Mouse (Mus musculus) layer of hippocampus, adult 6 months (tissue): ENCODE data around the gene Slc16a11. TPM values are rescaled to one million over a fixed set of nuclear protein-coding genes. Genes with fewer than 3 reads are reported as not detected.

Experiments used
- long read RNA-seq, 2 experiments: library from polyadenylated mRNA; unstranded; transcript quantifications; one replicate each; pipeline ENCODE4 v2.0.0; 2019 to 2020
- microRNA-seq: library from miRNA; unstranded; fragments of <30 nt; microRNA quantifications from one replicate; pipeline ENCODE4 v1.2.0, GENCODE M21; 2020
- polyA plus RNA-seq: library from polyadenylated mRNA; unstranded; fragments of <200 nt; fragmentation: Nextera tagmentation; gene quantifications from 2 replicates; pipeline ENCODE4 v1.2.3, GENCODE M21; 2021

The Slc16a11 gene
- polyA plus RNA-seq: 4.8 and 6.3 TPM in 2 replicates
- long read RNA-seq, experiment 1, partial matches to known transcripts: 4 of 10 reads
- long read RNA-seq, experiment 1, other reads (novel, unspliced or antisense): 4 of 10 reads
- long read RNA-seq, experiment 2, transcript Slc16a11-206 (2 exons, 734 nt): major isoform, 5 of 57 reads
- long read RNA-seq, experiment 2, partial matches to known transcripts: 20 of 57 reads
- long read RNA-seq, experiment 2, other reads (novel, unspliced or antisense): 26 of 57 reads

GRCm38 (mm10) chr11:70212423-70212822 is at the start of gene Slc16a11:
Slc16a11 (plus strand) TSS chr11:70212752.

GRCm38 (mm10) chr11:70220731-70221602 is 8.4 kb downstream of the Slc16a11 start, which contains the start of gene Slc16a13:
Slc16a13 (minus strand) TSS chr11:70221064.

DNA sequence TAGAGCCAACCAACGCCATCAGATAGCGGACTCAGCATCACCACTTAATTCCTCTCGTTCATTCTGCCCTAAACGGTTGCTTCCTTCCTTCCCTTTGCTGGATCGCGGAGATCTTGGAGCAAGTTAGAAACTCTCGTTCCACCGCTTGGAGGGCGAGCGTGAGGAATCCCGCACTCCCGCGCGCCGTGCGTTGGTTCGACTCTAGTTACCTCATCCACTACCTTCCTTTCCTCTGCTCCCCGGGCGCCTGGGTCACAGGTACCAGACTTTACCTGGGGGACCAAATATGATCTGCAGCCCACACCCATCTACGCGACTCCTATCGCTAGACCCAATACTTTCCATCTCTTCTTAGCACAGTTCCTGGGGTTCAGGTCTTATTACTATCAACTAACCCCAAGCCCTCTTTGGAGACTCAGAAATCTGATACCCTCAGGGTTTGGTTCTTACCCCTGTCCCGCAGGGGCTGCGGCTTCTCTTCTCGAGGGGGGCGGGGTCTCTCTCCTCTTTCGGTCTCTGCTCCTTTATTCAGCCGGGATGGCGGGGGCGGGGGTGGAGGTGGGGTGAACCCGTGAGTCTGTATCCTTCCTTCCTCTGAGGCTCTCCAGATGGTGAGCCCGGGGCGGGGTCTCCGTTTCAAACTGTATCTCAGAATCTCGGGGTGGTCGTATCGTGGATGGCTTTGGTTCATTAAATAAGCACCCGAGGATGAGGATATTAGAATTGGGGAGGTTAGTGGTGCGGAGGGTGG is 16.9 kb downstream of the Slc16a11 start, which contains the start of gene Bcl6b:
Bcl6b (minus strand) TSS at position 539 of the 751 bp plus-strand sequence.

DNA sequence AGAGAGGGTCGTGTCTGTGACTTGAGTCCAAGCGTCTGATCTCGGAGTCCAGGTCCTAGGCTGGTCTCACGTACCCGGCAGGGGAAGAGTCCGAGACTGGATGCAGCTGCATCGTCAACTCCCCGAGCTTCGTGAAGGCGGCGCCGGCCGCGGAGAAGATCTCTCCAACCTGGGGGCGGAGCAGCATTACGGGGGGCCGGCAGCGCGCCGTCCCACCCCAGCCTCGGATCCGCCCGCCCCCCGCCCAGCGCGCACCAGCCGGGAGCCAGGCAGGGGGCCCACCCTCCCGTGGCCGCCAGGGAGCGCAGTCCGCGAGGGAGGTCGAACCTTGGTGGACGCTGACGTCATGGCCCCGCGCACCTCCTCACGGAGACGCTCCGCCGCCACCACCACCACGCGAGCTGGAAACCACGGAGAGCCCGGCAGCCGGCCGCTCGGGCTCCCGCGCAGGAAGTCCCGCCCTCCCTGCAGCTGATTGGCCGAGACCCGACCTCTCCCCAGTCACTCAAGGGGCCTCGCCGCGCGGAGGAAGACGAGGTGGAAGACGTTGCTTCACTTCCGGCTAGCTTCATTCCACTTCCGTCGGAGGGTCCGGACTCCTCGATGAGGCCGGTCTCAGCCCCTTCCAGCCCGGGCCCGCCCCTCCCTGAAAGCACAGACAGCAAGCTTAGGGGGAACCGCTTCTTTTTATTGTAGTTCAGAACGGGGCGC is 25.1 kb downstream of the Slc16a11 start, which contains the start of gene 0610010K14Rik:
0610010K14Rik (minus strand) TSS at position 458 of the 711 bp plus-strand sequence.

DNA sequence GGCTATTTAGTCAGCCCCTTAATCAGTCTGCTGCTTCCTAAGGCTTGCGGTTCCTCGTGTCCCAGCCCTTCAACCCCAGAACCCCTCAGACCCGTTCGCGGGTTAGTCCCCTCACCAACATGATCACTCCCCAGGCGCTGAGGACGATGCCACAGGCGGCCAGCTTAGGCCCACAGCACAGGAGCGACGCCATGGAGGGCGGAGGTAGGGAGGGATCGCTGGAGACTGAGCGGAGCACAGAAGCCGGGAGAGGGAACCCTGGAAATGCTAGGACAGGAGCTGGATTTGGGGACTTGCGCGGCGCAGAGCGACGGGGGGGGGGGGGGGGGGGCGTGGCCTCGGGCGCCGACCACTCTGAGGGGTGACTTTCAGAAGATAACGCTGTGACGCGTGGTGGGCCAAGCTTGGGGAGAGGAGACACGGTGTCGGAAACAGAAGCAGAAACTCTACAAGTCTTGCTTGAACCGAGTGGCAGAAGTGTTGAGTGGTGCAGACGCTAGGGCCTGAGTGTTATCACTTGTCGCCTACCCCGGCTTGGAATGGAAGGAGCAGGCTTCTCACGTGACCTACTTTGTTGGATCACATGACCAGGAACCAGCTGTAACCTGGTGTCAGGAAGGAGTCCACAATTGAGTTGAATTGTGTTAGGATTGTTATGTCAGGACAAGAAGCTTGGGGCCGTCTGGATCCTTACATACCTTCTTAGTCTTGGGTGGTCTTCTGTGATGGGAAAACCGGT is 27.2 kb downstream of the Slc16a11 start, which contains the start of the genes Gm21988 and Rnasek:
Gm21988 (minus strand) TSS at position 290 of the 739 bp plus-strand sequence.
Rnasek (minus strand) TSS at position 302 of the 739 bp plus-strand sequence.

GRCm38 (mm10) chr11:70254931-70255531 is 42.5 kb downstream of the Slc16a11 start, which contains the start of gene Alox12:
Alox12 (minus strand) TSS chr11:70255353.

Small RNA genes within 50 kb of the gene (microRNA-seq; reads per million reads assigned to microRNA genes)
- gene Mir195a: 2,093 reads per million, percentile 87 among the genes with 10 or more reads in this experiment
- not detected for gene Mir497
- gene Mir497b: not detected

Other genes with a start within 250 kb of the Slc16a11 start
- gene Cldn7, start 248.0 kb upstream of the Slc16a11 start, polyA plus RNA-seq: not detected in 2 replicates
- 15.1 and 15.6 TPM in 2 replicates for gene Ctdnep1, start 231.6 kb upstream of the Slc16a11 start, polyA plus RNA-seq
- 101 and 106 TPM in 2 replicates for gene Elp5, start 230.2 kb upstream of the Slc16a11 start, polyA plus RNA-seq
- 359 and 408 TPM in 2 replicates for gene Gabarap, start 221.6 kb upstream of the Slc16a11 start, polyA plus RNA-seq
- gene Phf23, start 217.0 kb upstream of the Slc16a11 start, polyA plus RNA-seq: 8.8 and 10.5 TPM in 2 replicates
- 1.4 and 1.7 TPM in 2 replicates for gene Dvl2, start 212.2 kb upstream of the Slc16a11 start, polyA plus RNA-seq
- gene Acadvl, start 197.3 kb upstream of the Slc16a11 start, polyA plus RNA-seq: 61.5 and 64.6 TPM in 2 replicates
- 64.5 and 70.1 TPM in 2 replicates for gene Dlg4, start 195.8 kb upstream of the Slc16a11 start, polyA plus RNA-seq
- 0.48 and 2.2 TPM in 2 replicates for gene Asgr1, start 158.7 kb upstream of the Slc16a11 start, polyA plus RNA-seq
- gene Asgr2, start 120.1 kb upstream of the Slc16a11 start, polyA plus RNA-seq: not detected in 2 replicates
- gene Mgl2, start 82.4 kb upstream of the Slc16a11 start, polyA plus RNA-seq: 0.34 and 0.46 TPM in 2 replicates
- 0.34 and 0.69 TPM in 2 replicates for gene Clec10a, start 56.6 kb upstream of the Slc16a11 start, polyA plus RNA-seq
- gene Slc16a13, start 8.3 kb downstream of the Slc16a11 start, polyA plus RNA-seq: 2.4 and 3.5 TPM in 2 replicates
- 0.25 and 0.31 TPM in 2 replicates for gene Bcl6b, start 17.0 kb downstream of the Slc16a11 start, polyA plus RNA-seq
- gene 0610010K14Rik, start 25.2 kb downstream of the Slc16a11 start, polyA plus RNA-seq: 75.4 and 84.9 TPM in 2 replicates
- gene Gm21988, start 27.1 kb downstream of the Slc16a11 start, polyA plus RNA-seq: 16.6 and 17.2 TPM in 2 replicates
- 921 and 941 TPM in 2 replicates for gene Rnasek, start 27.1 kb downstream of the Slc16a11 start, polyA plus RNA-seq
- gene Alox12, start 42.6 kb downstream of the Slc16a11 start, polyA plus RNA-seq: 0.28 and 0.30 TPM in 2 replicates
- 0.25 and 0.55 TPM in 2 replicates for gene Alox12e, start 109.9 kb downstream of the Slc16a11 start, polyA plus RNA-seq
- gene Alox15, start 139.3 kb downstream of the Slc16a11 start, polyA plus RNA-seq: not detected in 2 replicates
- gene Pelp1, start 197.3 kb downstream of the Slc16a11 start, polyA plus RNA-seq: 7.1 and 10.1 TPM in 2 replicates
- 4.8 and 6.1 TPM in 2 replicates for gene Arrb2, start 219.9 kb downstream of the Slc16a11 start, polyA plus RNA-seq
- gene Med11, start 239.2 kb downstream of the Slc16a11 start, polyA plus RNA-seq: 19.1 and 19.8 TPM in 2 replicates
- 0.06 and 0.13 TPM in 2 replicates for gene Zmynd15, start 246.7 kb downstream of the Slc16a11 start, polyA plus RNA-seq
- gene Cxcl16, start 247.2 kb downstream of the Slc16a11 start, polyA plus RNA-seq: 1.9 and 3.4 TPM in 2 replicates